Mouse (Mus musculus) E14TG2a.4 (cell line): Measurements from ENCODE around the gene Sp9.

ENCODE experiments used
- CTCF ChIP-seq: conservative IDR thresholded peaks from 2 replicates; pipeline ENCODE4 v1.5.1; 2014; ENCODE audit warnings: low read length
- NANOG ChIP-seq: IDR thresholded peaks from 2 replicates; pipeline ENCODE4 v1.6.1; 2014; ENCODE audit warnings: borderline replicate concordance, low read length, mixed read lengths
- POU5F1 ChIP-seq: IDR thresholded peaks from 2 replicates; pipeline ENCODE4 v1.6.1; 2014; ENCODE audit warnings: low read length, borderline replicate concordance

DNA sequence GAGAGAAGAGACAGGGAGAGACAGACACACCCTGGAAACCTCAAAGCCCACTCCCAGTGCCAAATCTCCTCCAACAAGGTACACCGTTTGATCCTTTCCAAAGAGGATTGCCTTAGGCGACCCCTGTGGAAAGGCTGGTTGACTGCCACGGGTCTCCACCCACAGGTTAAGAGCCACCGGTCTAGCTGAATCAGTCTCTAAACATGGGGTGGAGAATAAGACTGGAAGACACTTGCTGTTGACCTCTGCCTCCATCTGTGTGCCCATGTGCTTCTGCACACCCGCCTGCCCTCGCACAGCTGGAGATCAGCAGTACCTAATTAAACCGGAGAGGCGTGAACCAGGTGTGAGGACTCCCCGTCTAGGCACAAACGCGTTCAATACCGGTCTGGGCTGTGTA lies 51.3 kb downstream of the Sp9 start:
- TF ChIP-seq CTCF (no peak), POU5F1 (no peak), NANOG (no peak)
